Mouse (Mus musculus): ENCODE data around the gene Nme7. TPM values are rescaled to one million over a fixed set of nuclear protein-coding genes. Genes with fewer than 3 reads are reported as not detected.

Gene Nme7
- polyA plus RNA-seq, 1 experiment from 2014 or later = 33.1 TPM

DNA sequence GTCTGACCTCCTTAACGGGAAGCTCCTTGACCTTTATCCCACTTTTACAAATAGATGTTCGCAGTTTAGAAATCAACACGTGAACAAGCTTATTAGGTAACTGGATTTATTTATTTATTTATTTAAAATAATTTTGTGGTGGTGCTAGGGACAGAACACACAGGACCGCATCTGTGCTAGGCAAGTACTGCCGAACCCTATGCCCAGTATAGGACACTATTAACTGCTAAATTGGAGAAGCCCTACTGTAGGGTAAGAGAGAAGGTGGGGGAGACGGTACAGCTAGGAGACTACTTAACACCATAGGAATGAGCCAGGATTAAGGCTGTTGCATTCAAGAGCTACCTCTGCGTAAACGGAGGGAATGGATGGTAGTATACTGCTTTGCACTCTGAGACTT lies 164.4 kb downstream of the Nme7 start:
- H3K36me3 ChIP-seq = no peaks in the 10 kb centered on the region
- H3K9me3 ChIP-seq (replicated peaks) = no peaks in the 10 kb centered on the region
- no peak overlapping the region for H3K4me2 ChIP-seq
- no peak overlapping the region for H3K4me3 ChIP-seq (replicated peaks)
- ATAC-seq (ENCODE audit: low FRiP score) = no peak
- no peak overlapping the region for H3K9ac ChIP-seq (replicated peaks)
- H3K27me3 ChIP-seq (replicated peaks) = no peaks in the 10 kb centered on the region
- H3K27ac ChIP-seq (replicated peaks) = no peak overlapping the region
- WGBS = 86% methylated on average over 8 of the region's 8 CpGs
- 0 out of 2 replicates have a peak, but pooled peaks cover 3% of the 10 kb centered on the region for H3K4me1 ChIP-seq

GRCm38 (mm10) chr1:164470985-164471384 lies 167.1 kb downstream of the Nme7 start:
- H3K4me3 ChIP-seq (replicated peaks) = no peak overlapping the region
- H3K27me3 ChIP-seq (replicated peaks) = no peaks in the 10 kb centered on the region
- ATAC-seq (ENCODE audit: low FRiP score) = no peak
- H3K4me1 ChIP-seq = peaks cover 7% of the 10 kb centered on the region; the same call in 1 of the 2 replicates
- H3K27ac ChIP-seq (replicated peaks) = no peak overlapping the region
- WGBS = 33% methylated on average over 6 of the region's 6 CpGs
- no peak overlapping the region for H3K4me2 ChIP-seq
- no peaks in the 10 kb centered on the region for H3K36me3 ChIP-seq
- no peaks in the 10 kb centered on the region for H3K9me3 ChIP-seq (replicated peaks)
- no peak overlapping the region for H3K9ac ChIP-seq (replicated peaks)

DNA sequence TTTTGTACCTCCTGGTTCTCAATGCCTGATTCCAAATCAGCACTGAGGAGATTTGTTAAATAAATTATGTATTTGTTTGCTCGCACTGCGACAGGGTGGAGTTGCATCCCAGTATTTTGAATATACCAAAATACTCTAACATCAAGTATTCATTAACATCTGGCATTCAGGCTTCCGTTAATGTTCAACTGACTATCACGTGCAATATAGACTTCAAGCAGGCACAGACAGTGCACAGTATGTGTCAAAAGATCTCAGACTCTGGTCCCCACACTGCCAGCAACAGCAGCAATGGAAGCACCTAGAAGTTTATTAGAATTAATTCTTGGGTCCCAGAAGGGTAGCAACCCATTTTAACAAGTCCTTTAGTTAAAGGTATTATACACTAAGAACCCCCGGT lies 167.7 kb downstream of the Nme7 start:
- Histone ChIP-seq H3K4me3 (replicated peaks) (no peak overlapping the region), H3K27ac (replicated peaks) (no peak overlapping the region), H3K4me2 (no peak overlapping the region), H3K4me1 (peaks cover 7% of the 10 kb centered on the region; the same call in 1 of the 2 replicates), H3K9me3 (replicated peaks) (no peaks in the 10 kb centered on the region), H3K9ac (replicated peaks) (no peak overlapping the region), H3K27me3 (replicated peaks) (no peaks in the 10 kb centered on the region), H3K36me3 (no peaks in the 10 kb centered on the region)
- ATAC-seq (ENCODE audit: low FRiP score) = no peak
- 94% methylated on average over 5 of the region's 5 CpGs for WGBS

DNA sequence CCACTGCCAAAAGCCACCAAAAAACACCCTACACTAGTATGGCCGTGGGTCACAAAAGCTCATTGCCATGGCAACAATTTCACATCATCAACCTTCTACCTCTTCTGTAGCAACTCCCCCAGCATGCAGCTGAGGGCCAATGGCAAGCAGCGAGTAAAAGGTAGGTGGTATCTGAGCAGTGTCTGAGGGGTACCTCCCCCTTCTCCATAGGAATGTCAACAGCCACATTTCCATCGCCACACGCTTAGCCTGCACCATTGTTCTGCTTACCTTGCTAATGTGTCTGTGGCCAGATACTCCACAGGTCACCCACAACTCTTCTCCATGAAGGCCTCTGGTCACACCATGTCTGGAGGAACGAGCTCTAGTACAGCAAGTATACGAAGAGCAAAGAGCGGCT lies 169.5 kb downstream of the Nme7 start:
- Histone ChIP-seq H3K9me3 (replicated peaks) (no peaks in the 10 kb centered on the region), H3K27ac (replicated peaks) (no peak overlapping the region), H3K9ac (replicated peaks) (no peak overlapping the region), H3K4me3 (replicated peaks) (no peak overlapping the region), H3K36me3 (no peaks in the 10 kb centered on the region), H3K4me2 (no peak overlapping the region), H3K4me1 (peaks cover 7% of the 10 kb centered on the region; the same call in 1 of the 2 replicates), H3K27me3 (replicated peaks) (no peaks in the 10 kb centered on the region)
- 89% methylated on average over 7 of the region's 7 CpGs for WGBS
- no peak for ATAC-seq (ENCODE audit: low FRiP score)

- H3K36me3 ChIP-seq = no peaks in the 10 kb centered on the region
- WGBS = 86% methylated on average over 6 of the region's 6 CpGs
- no peak overlapping the region for H3K4me2 ChIP-seq
- H3K27ac ChIP-seq (replicated peaks) = no peak overlapping the region
- H3K4me1 ChIP-seq = peaks cover 7% of the 10 kb centered on the region; the same call in 1 of the 2 replicates
- no peak overlapping the region for H3K9ac ChIP-seq (replicated peaks)
- no peaks in the 10 kb centered on the region for H3K9me3 ChIP-seq (replicated peaks)
- ATAC-seq (ENCODE audit: low FRiP score) = 0 out of 2 replicates have a peak, but pooled peaks have one; percentile 17
- H3K27me3 ChIP-seq (replicated peaks) = no peaks in the 10 kb centered on the region
- H3K4me3 ChIP-seq (replicated peaks) = no peak overlapping the region
Observed at GRCm38 (mm10) chr1:164474310-164474709, 170.4 kb downstream of the Nme7 start.

GRCm38 (mm10) chr1:164474778-164475511 lies 171.0 kb downstream of the Nme7 start:
- no peak overlapping the region for H3K4me2 ChIP-seq
- 52% methylated on average over 7 of the region's 7 CpGs for WGBS
- H3K4me3 ChIP-seq (replicated peaks) = no peak overlapping the region
- H3K9me3 ChIP-seq (replicated peaks) = no peaks in the 10 kb centered on the region
- H3K9ac ChIP-seq (replicated peaks) = no peak overlapping the region
- no peak overlapping the region for H3K27ac ChIP-seq (replicated peaks)
- no peaks in the 10 kb centered on the region for H3K27me3 ChIP-seq (replicated peaks)
- peak; percentile 73; the same call in 1 of the 2 replicates for ATAC-seq (ENCODE audit: low FRiP score)
- no peaks in the 10 kb centered on the region for H3K36me3 ChIP-seq
- H3K4me1 ChIP-seq = peaks cover 7% of the 10 kb centered on the region; the same call in 1 of the 2 replicates

GRCm38 (mm10) chr1:164475895-164476294 lies 172.0 kb downstream of the Nme7 start:
- peaks cover 7% of the 10 kb centered on the region; the same call in 1 of the 2 replicates for H3K4me1 ChIP-seq
- no peak overlapping the region for H3K4me3 ChIP-seq (replicated peaks)
- no peaks in the 10 kb centered on the region for H3K36me3 ChIP-seq
- no peak overlapping the region for H3K9ac ChIP-seq (replicated peaks)
- no peaks in the 10 kb centered on the region for H3K27me3 ChIP-seq (replicated peaks)
- no peak overlapping the region for H3K4me2 ChIP-seq
- H3K9me3 ChIP-seq (replicated peaks) = no peaks in the 10 kb centered on the region
- ATAC-seq (ENCODE audit: low FRiP score) = no peak
- WGBS = 88% methylated on average over 4 of the region's 4 CpGs
- H3K27ac ChIP-seq (replicated peaks) = no peak overlapping the region

DNA sequence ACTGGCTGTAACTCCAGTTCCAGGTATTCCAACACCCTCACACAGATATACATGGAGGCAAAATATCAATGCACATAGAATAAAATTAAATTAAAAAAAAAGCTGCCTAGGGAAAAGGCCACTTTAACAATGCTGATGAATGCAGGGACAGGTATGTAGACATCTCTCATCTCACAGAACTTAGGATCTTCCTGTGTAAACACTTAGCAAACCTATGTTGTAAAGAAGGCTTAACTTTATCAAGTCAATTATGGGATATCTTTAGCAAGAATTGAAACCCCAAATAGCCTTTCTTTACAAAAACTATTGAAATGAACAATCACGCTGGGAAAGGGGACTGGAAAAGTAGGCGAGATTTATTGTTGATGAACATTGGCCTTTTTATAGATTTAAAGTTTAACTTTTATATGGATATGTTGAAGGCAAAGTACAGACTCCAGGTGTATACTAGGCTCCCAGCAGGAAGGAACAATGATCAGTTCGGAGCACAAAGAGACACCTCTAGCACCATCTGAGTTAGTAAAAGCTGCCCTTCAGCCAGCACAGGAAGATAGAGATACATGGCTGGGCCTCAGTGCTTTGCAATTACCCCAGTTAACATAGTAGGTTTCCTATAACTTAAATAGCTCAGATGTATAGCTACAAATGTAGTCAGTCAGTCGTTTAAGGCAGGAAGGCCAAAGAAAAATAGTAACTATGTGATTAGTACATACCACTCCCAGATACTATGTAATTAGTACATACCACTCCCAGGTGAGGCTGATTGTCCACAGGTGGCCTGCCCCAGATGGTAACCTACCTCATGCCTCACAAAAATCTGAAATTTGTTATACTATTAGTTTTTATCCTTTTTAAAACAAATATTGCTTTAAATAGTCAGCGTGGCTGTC lies 177.1 kb downstream of the Nme7 start:
- Histone ChIP-seq H3K4me1 (no peaks in the 10 kb centered on the region), H3K9ac (replicated peaks) (no peak overlapping the region), H3K4me2 (no peak overlapping the region), H3K36me3 (no peaks in the 10 kb centered on the region), H3K27me3 (replicated peaks) (no peaks in the 10 kb centered on the region), H3K9me3 (replicated peaks) (no peaks in the 10 kb centered on the region), H3K4me3 (replicated peaks) (no peak overlapping the region), H3K27ac (replicated peaks) (no peak overlapping the region)
- ATAC-seq (ENCODE audit: low FRiP score) = no peak
- WGBS = 86% methylated on average over 5 of the region's 5 CpGs

GRCm38 (mm10) chr1:164481645-164482354 lies 177.9 kb downstream of the Nme7 start:
- no peaks in the 10 kb centered on the region for H3K4me1 ChIP-seq
- H3K4me2 ChIP-seq = no peak overlapping the region
- H3K36me3 ChIP-seq = no peaks in the 10 kb centered on the region
- 68% methylated on average over 9 of the region's 9 CpGs for WGBS
- H3K9ac ChIP-seq (replicated peaks) = no peak overlapping the region
- H3K4me3 ChIP-seq (replicated peaks) = no peak overlapping the region
- no peaks in the 10 kb centered on the region for H3K27me3 ChIP-seq (replicated peaks)
- no peak for ATAC-seq (ENCODE audit: low FRiP score)
- no peaks in the 10 kb centered on the region for H3K9me3 ChIP-seq (replicated peaks)
- no peak overlapping the region for H3K27ac ChIP-seq (replicated peaks)

GRCm38 (mm10) chr1:164482833-164483232 lies 178.9 kb downstream of the Nme7 start:
- Histone ChIP-seq H3K9ac (replicated peaks) (no peak overlapping the region), H3K36me3 (no peaks in the 10 kb centered on the region), H3K9me3 (replicated peaks) (no peaks in the 10 kb centered on the region), H3K27ac (replicated peaks) (no peak overlapping the region), H3K4me2 (no peak overlapping the region), H3K4me1 (no peaks in the 10 kb centered on the region), H3K4me3 (replicated peaks) (no peak overlapping the region), H3K27me3 (replicated peaks) (no peaks in the 10 kb centered on the region)
- ATAC-seq (ENCODE audit: low FRiP score) = no peak
- WGBS = 73% methylated on average over 3 of the region's 3 CpGs

GRCm38 (mm10) chr1:164483728-164484127 lies 179.8 kb downstream of the Nme7 start:
- H3K4me1 ChIP-seq = no peaks in the 10 kb centered on the region
- no peaks in the 10 kb centered on the region for H3K27me3 ChIP-seq (replicated peaks)
- H3K4me2 ChIP-seq = no peak overlapping the region
- no peak overlapping the region for H3K4me3 ChIP-seq (replicated peaks)
- no peak for ATAC-seq (ENCODE audit: low FRiP score)
- H3K9ac ChIP-seq (replicated peaks) = no peak overlapping the region
- H3K36me3 ChIP-seq = no peaks in the 10 kb centered on the region
- no peak overlapping the region for H3K27ac ChIP-seq (replicated peaks)
- H3K9me3 ChIP-seq (replicated peaks) = no peaks in the 10 kb centered on the region

Measured in neural tube, embryonic 15.5 days (tissue).